Mouse (Mus musculus) hindbrain, embryonic 15.5 days (tissue): Measurements from ENCODE around the gene Myrf. TPM values are rescaled to one million over a fixed set of nuclear protein-coding genes. Genes with fewer than 3 reads are reported as not detected.

Source experiments
- ATAC-seq: fragments of 200-750 bp; cut with Nextera tagmentation; 2 replicates; pipeline ENCODE4 v1.8.0; 2017; ENCODE audit warnings: low read depth, moderate number of reproducible peaks, moderate TSS enrichment; ENCODE audit not compliant: low FRiP score
- H3K27ac ChIP-seq: fragments of 300-500 bp; sonication (generic); replicated peaks from 2 replicates; pipeline ENCODE4 v1.5.1; 2015; ENCODE audit warnings: mild to moderate bottlenecking, inconsistent platforms
- H3K27me3 ChIP-seq: fragments of 300-500 bp; sonication (generic); 2 replicates; pipeline ENCODE4 v1.6.1; 2015; ENCODE audit warnings: control low read depth, inconsistent platforms
- H3K36me3 ChIP-seq: fragments of 300-500 bp; sonication (generic); 2 replicates; pipeline ENCODE4 v1.6.1; 2015; ENCODE audit warnings: control low read depth, inconsistent platforms
- H3K4me1 ChIP-seq: fragments of 300-500 bp; sonication (generic); replicated peaks from 2 replicates; pipeline ENCODE4 v1.6.1; 2015; ENCODE audit warnings: control low read depth, inconsistent platforms
- H3K4me2 ChIP-seq: fragments of 300-500 bp; sonication (generic); 2 replicates; pipeline ENCODE4 v1.6.1; 2015; ENCODE audit warnings: moderate library complexity, mild to moderate bottlenecking, inconsistent platforms
- H3K4me3 ChIP-seq: fragments of 300-500 bp; sonication (generic); 2 replicates; pipeline ENCODE4 v1.5.1; 2015; ENCODE audit warnings: mild to moderate bottlenecking, inconsistent platforms
- H3K9ac ChIP-seq: fragments of 300-500 bp; sonication (generic); 2 replicates; pipeline ENCODE4 v1.6.1; 2015; ENCODE audit warnings: inconsistent platforms
- H3K9me3 ChIP-seq: fragments of 300-500 bp; sonication (generic); 2 replicates; pipeline ENCODE4 v1.6.1; 2016; ENCODE audit warnings: control low read depth, inconsistent platforms
- WGBS: fragments of 180-500 bp; shearing (Covaris S2); methylation state at CpG from one replicate; pipeline ENCODE4 v1.1.7; 2015; 5-methylcytosine and 5-hydroxymethylcytosine counted together
- polyA plus RNA-seq: library from polyadenylated mRNA; unstranded; fragments of >200 nt; fragmentation: Nextera tagmentation; extraction: Ambion mirVana; gene quantifications from 2 replicates; pipeline ENCODE4 v1.2.1, GENCODE M21; 2015

Gene Myrf
- polyA plus RNA-seq, 1 experiment from 2014 or later, result 0.92 TPM

DNA sequence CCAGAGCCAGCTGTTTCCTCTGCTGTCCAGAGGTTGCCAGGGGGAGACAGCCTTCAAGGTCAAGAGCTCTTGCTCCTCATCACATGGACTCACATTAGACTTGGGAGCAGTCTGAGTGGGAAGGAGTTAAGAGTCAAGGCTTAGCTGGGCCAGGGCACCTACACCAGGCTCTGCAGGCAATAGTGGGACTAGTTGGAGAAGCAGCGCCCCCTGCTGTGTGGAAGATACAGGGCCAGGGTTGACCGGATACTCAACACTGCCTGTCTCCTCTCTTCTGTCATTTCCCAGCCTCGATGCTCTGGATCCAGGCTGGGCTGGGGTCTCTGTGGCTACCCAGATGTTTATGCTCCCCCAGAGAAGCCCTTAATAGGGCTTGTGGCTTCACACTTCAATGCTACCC, 3.6 kb upstream of the Myrf start:
- no peak overlapping the region for H3K4me3 ChIP-seq
- ATAC-seq, result no peak
- peaks cover 13% of the 10 kb centered on the region for H3K27me3 ChIP-seq
- peaks cover 10% of the 10 kb centered on the region for H3K4me1 ChIP-seq
- no peaks in the 10 kb centered on the region for H3K9me3 ChIP-seq
- no peaks in the 10 kb centered on the region for H3K36me3 ChIP-seq
- H3K9ac ChIP-seq, result no peak overlapping the region
- H3K4me2 ChIP-seq, result no peak overlapping the region
- no peak overlapping the region for H3K27ac ChIP-seq
- 29% methylated on average over 3 of the region's 3 CpGs for whole genome bisulfite sequencing

- Histone ChIP-seq H3K4me2 (no peak overlapping the region), H3K36me3 (no peaks in the 10 kb centered on the region), H3K9me3 (no peaks in the 10 kb centered on the region), H3K4me1 (peaks cover 10% of the 10 kb centered on the region), H3K27ac (no peak overlapping the region), H3K27me3 (peaks cover 13% of the 10 kb centered on the region), H3K9ac (no peak overlapping the region), H3K4me3 (no peak overlapping the region)
- 2% methylated on average over 8 of the region's 8 CpGs for WGBS
- ATAC-seq, result no peak
Observed at GRCm38 (mm10) chr19:10242916-10243315, 2.4 kb upstream of the Myrf start.

GRCm38 (mm10) chr19:10239975-10240653, 434 bp downstream of the Myrf start:
- H3K4me1 ChIP-seq, result peaks cover 10% of the 10 kb centered on the region
- WGBS, result 4% methylated on average over 26 of the region's 26 CpGs
- no peak for ATAC-seq
- peak overlapping the region; percentile 20; the same call in 1 of the 2 replicates for H3K9ac ChIP-seq
- peak overlapping the region; percentile 41 for H3K4me3 ChIP-seq
- peak overlapping the region; percentile 79 for H3K4me2 ChIP-seq
- no peak overlapping the region for H3K27ac ChIP-seq
- no peaks in the 10 kb centered on the region for H3K9me3 ChIP-seq
- no peaks in the 10 kb centered on the region for H3K36me3 ChIP-seq
- H3K27me3 ChIP-seq, result peaks cover 13% of the 10 kb centered on the region

- Histone ChIP-seq H3K36me3 (no peaks in the 10 kb centered on the region), H3K27me3 (peaks cover 13% of the 10 kb centered on the region), H3K9ac (no peak overlapping the region), H3K4me2 (0 out of 2 replicates have a peak overlapping the region, but pooled peaks have one; percentile 79), H3K4me3 (no peak overlapping the region), H3K9me3 (no peaks in the 10 kb centered on the region), H3K4me1 (peaks cover 10% of the 10 kb centered on the region), H3K27ac (no peak overlapping the region)
- no peak for ATAC-seq
- 55% methylated on average over 2 of the region's 2 CpGs for WGBS
Observed at GRCm38 (mm10) chr19:10239419-10239818, 1.1 kb downstream of the Myrf start.

DNA sequence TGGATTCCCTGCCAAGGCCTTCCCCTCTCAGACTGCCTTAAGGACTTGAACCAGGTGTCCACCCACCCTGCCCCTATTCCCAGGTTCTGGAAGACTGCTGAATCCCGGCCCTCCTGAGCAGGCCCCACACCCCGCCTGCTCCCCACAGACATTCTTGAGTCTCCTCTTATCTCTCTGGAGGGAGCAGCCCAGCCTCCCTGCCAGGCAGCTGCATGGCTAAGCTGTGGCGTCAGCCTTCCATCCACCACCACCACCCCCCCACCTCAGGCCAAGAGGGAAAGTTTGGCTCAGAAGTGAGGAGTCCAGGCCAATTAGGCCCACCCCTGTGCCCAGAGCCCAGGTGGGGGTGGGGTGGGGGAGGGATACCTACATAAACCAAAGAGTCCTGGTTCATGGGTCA, 2.1 kb downstream of the Myrf start:
- 68% methylated on average over 3 of the region's 3 CpGs for WGBS
- ATAC-seq, result no peak
- H3K9me3 ChIP-seq, result no peaks in the 10 kb centered on the region
- H3K9ac ChIP-seq, result no peak overlapping the region
- no peak overlapping the region for H3K27ac ChIP-seq
- peaks cover 13% of the 10 kb centered on the region for H3K27me3 ChIP-seq
- H3K4me1 ChIP-seq, result peaks cover 10% of the 10 kb centered on the region
- H3K4me3 ChIP-seq, result no peak overlapping the region
- H3K36me3 ChIP-seq, result no peaks in the 10 kb centered on the region
- no peak overlapping the region for H3K4me2 ChIP-seq

DNA sequence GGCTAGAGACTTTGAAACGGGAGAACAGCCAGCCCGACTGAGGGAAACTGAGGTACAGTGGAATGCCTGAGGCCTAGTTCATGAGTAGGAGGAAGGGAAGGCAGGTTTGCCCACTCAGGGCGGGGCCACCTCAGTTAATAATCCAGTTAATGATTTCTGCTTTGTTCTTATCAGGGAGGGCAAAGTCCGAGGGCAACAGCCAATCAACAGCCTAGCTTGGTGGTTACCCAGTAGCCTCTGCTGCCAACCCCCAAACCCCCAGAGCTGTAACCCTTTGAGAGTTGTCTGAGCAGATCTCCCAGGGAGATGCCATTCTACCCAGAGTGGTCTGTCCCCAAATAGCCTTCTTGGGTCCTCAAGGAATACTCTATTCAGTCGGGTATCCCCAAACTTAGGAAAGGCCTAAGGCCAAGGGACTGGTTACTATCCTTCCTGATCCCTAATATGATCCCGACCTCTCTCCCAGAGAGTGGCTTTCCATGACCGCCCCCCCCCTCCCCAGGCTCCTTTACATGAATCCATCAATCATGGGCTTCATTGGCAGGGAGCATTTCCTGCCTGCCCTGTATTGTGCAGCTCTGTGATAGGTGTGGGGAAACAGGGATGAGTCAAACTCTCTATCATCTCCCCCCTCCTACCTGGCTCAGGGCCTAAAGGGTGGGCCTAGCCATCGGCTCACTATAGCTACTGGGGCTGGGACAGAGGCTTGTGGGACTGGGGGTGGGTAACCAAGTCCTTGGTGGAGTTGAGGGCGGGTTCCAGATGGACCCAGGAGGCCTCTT, 4.6 kb downstream of the Myrf start:
- H3K9me3 ChIP-seq, result no peaks in the 10 kb centered on the region
- no peaks in the 10 kb centered on the region for H3K36me3 ChIP-seq
- H3K27ac ChIP-seq, result no peak overlapping the region
- no peak overlapping the region for H3K9ac ChIP-seq
- no peak overlapping the region for H3K4me3 ChIP-seq
- H3K27me3 ChIP-seq, result peaks cover 15% of the 10 kb centered on the region
- no peak overlapping the region for H3K4me2 ChIP-seq
- H3K4me1 ChIP-seq, result peaks cover 10% of the 10 kb centered on the region
- 87% methylated on average over 9 of the region's 9 CpGs for WGBS
- ATAC-seq, result no peak

DNA sequence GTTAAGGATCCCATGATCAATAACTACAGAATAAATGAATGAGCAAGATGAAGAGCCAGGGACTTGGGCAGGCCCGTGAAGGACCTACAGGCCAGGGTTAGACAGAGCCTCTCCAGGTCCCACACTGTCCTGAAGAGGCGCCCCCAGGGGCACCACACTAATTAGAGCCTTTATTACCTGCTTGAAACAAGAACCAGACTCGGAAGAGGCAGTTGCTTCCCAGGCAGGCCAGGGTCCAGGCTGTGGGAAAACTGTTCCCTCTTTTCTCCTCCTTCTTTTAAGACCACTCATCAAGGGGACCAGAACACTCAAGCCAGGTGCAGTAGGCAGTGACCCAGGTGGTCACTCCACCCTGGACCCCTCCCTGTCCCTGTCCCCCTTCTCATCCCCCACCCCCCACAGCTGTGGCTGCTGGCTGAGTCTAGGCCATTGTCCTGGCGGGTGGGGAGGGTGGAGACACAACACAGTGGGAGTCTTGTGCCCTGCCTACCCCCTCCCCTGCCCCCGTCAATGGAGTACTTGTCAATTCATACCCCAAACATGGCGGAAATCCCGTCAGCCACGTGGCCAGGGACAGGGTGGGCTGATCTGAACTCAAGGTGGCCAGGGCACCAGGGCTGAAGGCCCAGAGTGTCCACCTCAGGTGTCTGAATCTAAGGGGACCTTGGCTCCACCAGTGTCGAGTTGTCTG, 8.1 kb downstream of the Myrf start:
- H3K4me3 ChIP-seq, result no peak overlapping the region
- no peak overlapping the region for H3K27ac ChIP-seq
- 33% methylated on average over 9 of the region's 9 CpGs for WGBS
- no peak for ATAC-seq
- H3K36me3 ChIP-seq, result no peaks in the 10 kb centered on the region
- H3K9ac ChIP-seq, result no peak overlapping the region
- H3K4me1 ChIP-seq, result no peaks in the 10 kb centered on the region
- H3K4me2 ChIP-seq, result no peak overlapping the region
- no peaks in the 10 kb centered on the region for H3K9me3 ChIP-seq
- H3K27me3 ChIP-seq, result peaks cover 5% of the 10 kb centered on the region; the same call in 1 of the 2 replicates

DNA sequence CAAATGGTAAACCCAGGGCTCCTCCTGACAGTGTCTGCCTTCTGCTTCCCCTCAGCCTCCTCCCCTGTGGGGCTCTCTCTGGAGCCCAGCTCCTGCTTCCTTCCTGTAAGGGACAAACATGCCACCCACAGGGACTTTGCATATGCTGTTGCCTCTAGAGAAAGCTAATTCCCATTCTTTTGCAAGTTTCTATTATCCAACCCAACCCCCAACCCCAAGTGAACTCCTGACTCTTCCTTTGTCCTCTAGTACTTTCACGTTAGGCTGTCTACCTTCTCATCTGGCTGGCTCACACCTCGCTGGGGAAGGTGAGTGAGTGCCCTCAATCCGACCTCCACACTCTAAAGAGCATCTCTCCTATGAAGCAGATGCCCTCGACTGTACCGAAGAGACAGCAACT, 8.7 kb downstream of the Myrf start:
- WGBS, result 17% methylated on average over 5 of the region's 5 CpGs
- no peak for ATAC-seq
- H3K27me3 ChIP-seq, result peaks cover 5% of the 10 kb centered on the region; the same call in 1 of the 2 replicates

DNA sequence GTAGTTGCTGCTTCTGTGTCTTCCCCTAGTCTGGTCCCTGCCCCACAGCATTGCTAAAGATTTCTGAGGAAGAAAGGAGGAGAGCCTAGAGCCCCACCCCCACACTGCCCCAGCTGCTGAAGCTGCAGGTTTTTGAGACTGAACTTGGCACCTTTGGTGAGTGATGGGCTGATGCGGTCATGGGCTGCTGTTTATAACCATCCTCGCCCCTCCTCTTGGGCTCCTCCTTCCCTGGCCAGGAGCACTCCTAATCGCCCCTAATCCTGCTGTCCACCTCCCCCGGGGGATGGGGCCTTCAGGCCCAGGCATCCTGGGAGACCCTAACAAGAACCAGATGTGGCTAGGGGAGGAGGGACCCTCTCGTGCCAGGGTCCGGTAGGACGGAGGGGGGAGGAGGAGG, 9.5 kb downstream of the Myrf start:
- Histone ChIP-seq H3K4me3 (no peak overlapping the region), H3K4me2 (no peak overlapping the region), H3K4me1 (no peaks in the 10 kb centered on the region), H3K27me3 (peaks cover 5% of the 10 kb centered on the region; the same call in 1 of the 2 replicates), H3K36me3 (no peaks in the 10 kb centered on the region), H3K27ac (no peak overlapping the region), H3K9ac (no peak overlapping the region), H3K9me3 (no peaks in the 10 kb centered on the region)
- no peak for ATAC-seq
- WGBS, result 18% methylated on average over 7 of the region's 7 CpGs

More for the DNA sequence above, 8.7 kb downstream of the Myrf start:
- Histone ChIP-seq H3K36me3 (no peaks in the 10 kb centered on the region), H3K4me1 (no peaks in the 10 kb centered on the region), H3K9ac (no peak overlapping the region), H3K9me3 (no peaks in the 10 kb centered on the region), H3K27ac (no peak overlapping the region), H3K4me3 (no peak overlapping the region), H3K4me2 (no peak overlapping the region)

GRCm38 (mm10) chr19:10225767-10226166, 14.8 kb downstream of the Myrf start:
- Histone ChIP-seq H3K27me3 (no peaks in the 10 kb centered on the region), H3K4me3 (no peak overlapping the region), H3K27ac (no peak overlapping the region), H3K4me2 (no peak overlapping the region), H3K9ac (no peak overlapping the region), H3K36me3 (no peaks in the 10 kb centered on the region), H3K9me3 (no peaks in the 10 kb centered on the region), H3K4me1 (peaks cover 3% of the 10 kb centered on the region; the same call in 1 of the 2 replicates)
- 85% methylated on average over 4 of the region's 4 CpGs for WGBS
- no peak for ATAC-seq

GRCm38 (mm10) chr19:10224637-10225453, 15.7 kb downstream of the Myrf start:
- no peaks in the 10 kb centered on the region for H3K27me3 ChIP-seq
- H3K27ac ChIP-seq, result no peak overlapping the region
- no peak for ATAC-seq
- H3K4me1 ChIP-seq, result peaks cover 3% of the 10 kb centered on the region; the same call in 1 of the 2 replicates
- H3K4me2 ChIP-seq, result peak overlapping the region; percentile 7; the same call in 1 of the 2 replicates
- no peak overlapping the region for H3K4me3 ChIP-seq
- no peaks in the 10 kb centered on the region for H3K9me3 ChIP-seq
- no peak overlapping the region for H3K9ac ChIP-seq
- no peaks in the 10 kb centered on the region for H3K36me3 ChIP-seq
- 42% methylated on average over 26 of the region's 26 CpGs for WGBS
